Mouse (Mus musculus) mature B cell (primary cell): ENCODE measurements around the gene Racgap1.

Source experiments
- in situ Hi-C: fragments of 300-500 bp; cut with MboI; formaldehyde crosslinking; loops from 2 replicates; pipeline ENCODE4 v1.14.3; 2019

The Racgap1 gene

GRCm38 (mm10) chr15:99664600-99665451 is 13.4 kb upstream of the Racgap1 start:
- in situ Hi-C loops: no loop called here

- in situ Hi-C loops: no loop called here
Observed at GRCm38 (mm10) chr15:99663964-99664599, 12.6 kb upstream of the Racgap1 start.

- in situ Hi-C loops: no loop called here
Observed at GRCm38 (mm10) chr15:99662371-99662770, 10.9 kb upstream of the Racgap1 start.

GRCm38 (mm10) chr15:99661121-99661830 is 9.8 kb upstream of the Racgap1 start:
- in situ Hi-C loops: no loop called here

GRCm38 (mm10) chr15:99658437-99658836 is 7.0 kb upstream of the Racgap1 start:
- in situ Hi-C loops: no loop called here

GRCm38 (mm10) chr15:99655956-99656355 is 4.5 kb upstream of the Racgap1 start:
- in situ Hi-C loops: no loop called here

GRCm38 (mm10) chr15:99653876-99654275 is 2.4 kb upstream of the Racgap1 start:
- in situ Hi-C loops: no loop called here

- in situ Hi-C loops: no loop called here
Observed at GRCm38 (mm10) chr15:99653291-99653690, 1.8 kb upstream of the Racgap1 start.

GRCm38 (mm10) chr15:99651984-99652872 is 772 bp upstream of the Racgap1 start:
- in situ Hi-C loops: no loop called here

GRCm38 (mm10) chr15:99650304-99650703 is 1.2 kb downstream of the Racgap1 start:
- in situ Hi-C loops: no loop called here

- in situ Hi-C loops: no loop called here
Observed at GRCm38 (mm10) chr15:99649067-99649761, 2.2 kb downstream of the Racgap1 start.

- in situ Hi-C loops: no loop called here
Observed at GRCm38 (mm10) chr15:99648326-99648725, 3.1 kb downstream of the Racgap1 start.

- in situ Hi-C loops: no loop called here
Observed at GRCm38 (mm10) chr15:99644776-99645175, 6.7 kb downstream of the Racgap1 start.

- in situ Hi-C loops: no loop called here
Observed at GRCm38 (mm10) chr15:99643832-99644231, 7.6 kb downstream of the Racgap1 start.

- in situ Hi-C loops: no loop called here
Observed at GRCm38 (mm10) chr15:99642622-99643021, 8.8 kb downstream of the Racgap1 start.

GRCm38 (mm10) chr15:99638124-99638485 is 13.4 kb downstream of the Racgap1 start:
- in situ Hi-C loops: no loop called here

- in situ Hi-C loops: no loop called here
Observed at GRCm38 (mm10) chr15:99637405-99638123, 13.9 kb downstream of the Racgap1 start.

GRCm38 (mm10) chr15:99634702-99635101 is 16.8 kb downstream of the Racgap1 start:
- in situ Hi-C loops: no loop called here

- in situ Hi-C loops: no loop called here
Observed at GRCm38 (mm10) chr15:99631618-99632017, 19.8 kb downstream of the Racgap1 start.

- in situ Hi-C loops: no loop called here
Observed at GRCm38 (mm10) chr15:99622063-99622462, 29.4 kb downstream of the Racgap1 start.
